Mouse (Mus musculus) lung, adult 2 months (tissue): Measurements from ENCODE around the gene Adam30. TPM values are rescaled to one million over a fixed set of nuclear protein-coding genes. Genes with fewer than 3 reads are reported as not detected.

Experiments
- DNase-seq: peaks from one replicate; pipeline ENCODE4 v3.0.0; 2022
- H3K4me1 ChIP-seq: fragments of 200-500 bp; 2 replicates; pipeline ENCODE4 v1.6.1; 2011; ENCODE audit warnings: low read length; ENCODE audit not compliant: control insufficient read depth, insufficient read depth
- H3K4me3 ChIP-seq: fragments of 200-500 bp; replicated peaks from 2 replicates; pipeline ENCODE3; 2011; ENCODE audit warnings: low read depth, mild to moderate bottlenecking, control low read depth, low read length; ENCODE audit errors: extremely low read depth
- CTCF ChIP-seq: fragments of 200-500 bp; IDR thresholded peaks from 2 replicates; pipeline ENCODE4 v1.5.1; 2011; ENCODE audit warnings: mild to moderate bottlenecking, low read length, control low read depth; ENCODE audit not compliant: insufficient read depth
- POLR2A ChIP-seq: fragments of 200-500 bp; IDR thresholded peaks from 2 replicates; pipeline ENCODE4 v1.6.1; 2011; ENCODE audit warnings: low read depth, mild to moderate bottlenecking, control low read depth, low read length, borderline replicate concordance; ENCODE audit errors: extremely low read depth
- WGBS: fragments of 180-500 bp; shearing (Covaris S2); methylation state at CpG from one replicate; pipeline ENCODE4 v1.1.7; 2018; 5-methylcytosine and 5-hydroxymethylcytosine counted together
- polyA plus RNA-seq: library from polyadenylated mRNA; depleted of rRNA; stranded (reverse); fragments of >200 nt; gene quantifications from 2 replicates; pipeline ENCODE4 v1.2.3, GENCODE M21; 2012

Gene Adam30
- polyA plus RNA-seq, 1 experiment = not detected

GRCm38 (mm10) chr3:98146471-98147410, 13.7 kb upstream of the Adam30 start:
- Histone ChIP-seq H3K4me3 (no peak overlapping the region), H3K4me1 (no peaks in the 10 kb centered on the region)
- TF ChIP-seq CTCF = no peak
- DNase-seq = no peak
- WGBS = 94% methylated on average over 29 of the region's 29 CpGs

GRCm38 (mm10) chr3:98147706-98148105, 12.7 kb upstream of the Adam30 start:
- no peaks in the 10 kb centered on the region for H3K4me1 ChIP-seq
- 86% methylated on average over 14 of the region's 14 CpGs for WGBS
- no peak for TF ChIP-seq CTCF
- no peak for TF ChIP-seq POLR2A
- DNase-seq = no peak
- no peak overlapping the region for H3K4me3 ChIP-seq

- no peak for TF ChIP-seq CTCF
- no peak for TF ChIP-seq POLR2A
- Histone ChIP-seq H3K4me3 (no peak overlapping the region), H3K4me1 (no peaks in the 10 kb centered on the region)
- no peak for DNase-seq
- 91% methylated on average over 11 of the region's 11 CpGs for WGBS
Observed at GRCm38 (mm10) chr3:98149881-98150280, 10.5 kb upstream of the Adam30 start.

- no peaks in the 10 kb centered on the region; the same call in 1 of the 2 replicates for H3K4me1 ChIP-seq
- WGBS = 90% methylated on average over 10 of the region's 10 CpGs
- TF ChIP-seq CTCF = no peak
- no peak for TF ChIP-seq POLR2A
- DNase-seq = no peak
- no peak overlapping the region for H3K4me3 ChIP-seq
Observed at GRCm38 (mm10) chr3:98151016-98151415, 9.4 kb upstream of the Adam30 start.

GRCm38 (mm10) chr3:98153460-98153859, 7.0 kb upstream of the Adam30 start:
- Histone ChIP-seq H3K4me3 (no peak overlapping the region), H3K4me1 (no peaks in the 10 kb centered on the region; the same call in 1 of the 2 replicates)
- TF ChIP-seq CTCF = no peak
- TF ChIP-seq POLR2A = no peak
- DNase-seq = no peak

- H3K4me3 ChIP-seq = no peak overlapping the region
- 28% methylated on average over 4 of the region's 4 CpGs for WGBS
- no peak for DNase-seq
- no peaks in the 10 kb centered on the region; the same call in 1 of the 2 replicates for H3K4me1 ChIP-seq
- TF ChIP-seq POLR2A (no peak), CTCF (no peak)
Observed at GRCm38 (mm10) chr3:98156158-98156557, 4.3 kb upstream of the Adam30 start.

GRCm38 (mm10) chr3:98157073-98157472, 3.4 kb upstream of the Adam30 start:
- DNase-seq = no peak
- H3K4me1 ChIP-seq = no peaks in the 10 kb centered on the region; the same call in 1 of the 2 replicates
- WGBS = 49% methylated on average over 2 of the region's 2 CpGs
- H3K4me3 ChIP-seq = no peak overlapping the region
- TF ChIP-seq POLR2A (no peak), CTCF (no peak)

- TF ChIP-seq POLR2A (no peak), CTCF (no peak)
- WGBS = 19% methylated on average over 2 of the region's 2 CpGs
Observed at GRCm38 (mm10) chr3:98157585-98157984, 2.8 kb upstream of the Adam30 start.

GRCm38 (mm10) chr3:98158646-98159045, 1.8 kb upstream of the Adam30 start:
- no peak overlapping the region for H3K4me3 ChIP-seq
- H3K4me1 ChIP-seq = no peaks in the 10 kb centered on the region; the same call in 1 of the 2 replicates
- TF ChIP-seq CTCF = no peak
- TF ChIP-seq POLR2A = no peak
- no peak for DNase-seq
- 74% methylated on average over 4 of the region's 4 CpGs for WGBS

More at GRCm38 (mm10) chr3:98157585-98157984, 2.8 kb upstream of the Adam30 start:
- DNase-seq = no peak
- H3K4me1 ChIP-seq = no peaks in the 10 kb centered on the region; the same call in 1 of the 2 replicates
- no peak overlapping the region for H3K4me3 ChIP-seq

GRCm38 (mm10) chr3:98159289-98159688, 1.1 kb upstream of the Adam30 start:
- Histone ChIP-seq H3K4me3 (no peak overlapping the region), H3K4me1 (no peaks in the 10 kb centered on the region; the same call in 1 of the 2 replicates)
- TF ChIP-seq CTCF (no peak), POLR2A (no peak)
- WGBS = 36% methylated on average over 4 of the region's 4 CpGs
- no peak for DNase-seq
